Comparison of ENCODE assay signal across 15 mouse cellular contexts in genomic region chr4:45468507-45468906, GRCm38 (mm10). TPM values are rescaled to one million over a fixed set of nuclear protein-coding genes. Genes with fewer than 3 reads are reported as not detected.
DNase-seq lines count a peak whose midpoint lies in the region; ATAC-seq and TF ChIP-seq lines count a peak whose summit lies in the region.
"Had no signal": no experiment of that assay in that cellular context is flagged by ENCODE, and none has a peak within 500 bp of the region (broad histone marks: within the 10 kb centered on the region; RNA-seq: fewer than 3 reads in every experiment).

No protein-coding gene starts in this region.

- TF ChIP-seq POLR2A in myocyte (IDR thresholded peaks at IDR 0.05; ENCODE audit: insufficient read length, low read depth): no peak

- H3K79me2 ChIP-seq in myocyte (ENCODE audit: control insufficient read depth, insufficient read depth): peaks cover 50% of the 10 kb centered on the region

- no peak overlapping the region for H3K4me2 ChIP-seq in kidney, embryonic 15.5 days
- peak overlapping the region; percentile 5 for H3K4me2 ChIP-seq in myocyte (ENCODE audit: low read depth)
- H3K4me2 ChIP-seq: forebrain, embryonic 13.5 days; limb, embryonic 15.5 days; neural tube, embryonic 12.5 days had no signal

- no peaks in the 10 kb centered on the region for H3K9me3 ChIP-seq in kidney, embryonic 15.5 days (replicated peaks)
- H3K9me3 ChIP-seq: forebrain, embryonic 13.5 days; limb, embryonic 15.5 days; neural tube, embryonic 12.5 days had no signal

- no peaks in the 10 kb centered on the region for H3K27me3 ChIP-seq in kidney, embryonic 15.5 days
- no peaks in the 10 kb centered on the region for H3K27me3 ChIP-seq in myocyte (ENCODE audit: control insufficient read depth, insufficient read depth, insufficient read length)
- H3K27me3 ChIP-seq: forebrain, embryonic 13.5 days; limb, embryonic 15.5 days; neural tube, embryonic 12.5 days had no signal

- WGBS in kidney, embryonic 15.5 days: 74% methylated on average over 6 of the region's 6 CpGs

- peaks cover 57% of the 10 kb centered on the region for H3K4me1 ChIP-seq in kidney, embryonic 15.5 days

- no peak for ATAC-seq in kidney, embryonic 15.5 days (replicated peaks; ENCODE audit: low FRiP score)
- ATAC-seq: activated CD4-positive, CD25-positive, alpha-beta regulatory T cell, adult 4 months; forebrain, embryonic 13.5 days had no signal

- H3K27ac ChIP-seq in kidney, embryonic 15.5 days: no peak overlapping the region
- H3K27ac ChIP-seq: forebrain, embryonic 13.5 days; limb, embryonic 15.5 days; neural tube, embryonic 12.5 days had no signal

- peak; percentile 87 for DNase-seq in heart, adult 11 months
- DNase-seq in heart, postnatal 10 days: no peak
- peak; percentile 49 for DNase-seq in kidney, adult 11 months
- peak; percentile 27 for DNase-seq in NIH3T3 (ENCODE audit: low read depth)
- no peak for DNase-seq in frontal cortex, postnatal 10 days (ENCODE audit: low spot score in 2 of 2)
- DNase-seq in retina, embryonic 14.5 days (ENCODE audit: low spot score): no peak
- DNase-seq: cerebellum, postnatal 10 days; embryo, embryonic 11 days; lung, adult 2 months had no signal

- 0 out of 2 replicates have a peak, but pooled peaks cover 4% of the 10 kb centered on the region for H3K36me3 ChIP-seq in kidney, embryonic 15.5 days
- H3K36me3 ChIP-seq in myocyte (ENCODE audit: control insufficient read depth, insufficient read depth): peaks cover 6% of the 10 kb centered on the region
- H3K36me3 ChIP-seq: limb, embryonic 15.5 days; neural tube, embryonic 12.5 days had no signal

- H3K9ac ChIP-seq in kidney, embryonic 15.5 days: no peak overlapping the region
- H3K9ac ChIP-seq: forebrain, embryonic 13.5 days; limb, embryonic 15.5 days; neural tube, embryonic 12.5 days had no signal

- H3K4me3 ChIP-seq in kidney, embryonic 15.5 days (replicated peaks): no peak overlapping the region
- H3K4me3 ChIP-seq in myocyte: no peak overlapping the region
- H3K4me3 ChIP-seq: forebrain, embryonic 13.5 days; limb, embryonic 15.5 days; neural tube, embryonic 12.5 days had no signal

- H3ac ChIP-seq in myocyte (ENCODE audit: control insufficient read depth, insufficient read length): no peak overlapping the region

- intact Hi-C loops in heart, postnatal 10 days (cut with DNase I): no loop called here

TF ChIP-seq in myocyte, 11 proteins besides CTCF, POLR2A, EP300 and RAD21:
- TF ChIP-seq SRF (IDR thresholded peaks at IDR 0.05; ENCODE audit: control insufficient read depth, insufficient read length, low read depth) (no peak), CEBPB (IDR thresholded peaks at IDR 0.05; ENCODE audit: insufficient read depth, poor library complexity, severe bottlenecking) (no peak)

RNA-seq across cellular contexts. Expression of gene Slc25a51, which starts 59.9 kb away (rescaled TPM):
- total RNA-seq in heart, postnatal 10 days (2021): 100 to 1,000 TPM; 132 to 179 TPM
- 79.0 and 81.0 TPM in 2 replicates for polyA plus RNA-seq in kidney, embryonic 15.5 days (2015; fragmentation: Nextera tagmentation; extraction: Ambion mirVana)
- 39.9 TPM for polyA plus RNA-seq in myocyte (2012; fragmentation: generic; extraction: Trizol)

Comparison
In these comparisons a context has a peak if more than half of its experiments do, and no peak if none do; other contexts are left out.
1. DNase-seq: peak in heart, adult 11 months (single experiment), kidney, adult 11 months (single experiment) and NIH3T3 (single experiment); none in heart, postnatal 10 days (0 of 2), frontal cortex, postnatal 10 days (0 of 2) and retina, embryonic 14.5 days (single experiment).